ENCODE assay signal across 13 mouse cellular contexts in the genomic region with DNA sequence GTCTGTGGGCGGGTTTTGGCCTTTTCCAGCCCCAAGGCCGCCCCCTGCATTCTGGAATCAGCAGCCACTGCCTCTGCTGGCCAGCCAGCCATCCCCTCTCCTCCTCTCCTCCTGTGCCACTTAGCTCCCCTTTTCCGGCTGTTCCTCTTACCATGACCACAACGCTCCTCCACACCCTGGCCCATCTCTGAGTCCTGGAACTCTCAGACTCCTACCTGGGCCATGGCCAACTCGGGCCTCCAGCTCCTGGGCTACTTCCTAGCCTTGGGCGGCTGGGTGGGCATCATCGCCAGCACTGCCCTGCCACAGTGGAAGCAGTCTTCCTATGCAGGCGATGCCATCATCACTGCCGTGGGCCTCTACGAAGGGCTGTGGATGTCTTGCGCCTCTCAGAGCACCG. TPM values are rescaled to one million over a fixed set of nuclear protein-coding genes. Genes with fewer than 3 reads are reported as not detected.
DNase-seq lines count a peak whose midpoint lies in the region; ATAC-seq lines count a peak whose summit lies in the region.
"Had no signal": no experiment of that assay in that cellular context is flagged by ENCODE, and none has a peak within 500 bp of the region (broad histone marks: within the 10 kb centered on the region; RNA-seq: fewer than 3 reads in every experiment).

A gene (plus strand): TSS at position 64 of the 400 bp plus-strand sequence.

- H3K4me3 ChIP-seq in kidney, embryonic 15.5 days (replicated peaks): peak within 1 kb of the TSS; percentile 14; the same call in 1 of the 2 replicates
- no peak within 1 kb of the TSS for H3K4me3 ChIP-seq in embryonic facial prominence, embryonic 15.5 days (replicated peaks)
- H3K4me3 ChIP-seq in neural tube, embryonic 14.5 days (ENCODE audit: low read depth, low read length): no peak within 1 kb of the TSS

- WGBS in kidney, embryonic 15.5 days: 80% methylated on average over 12 of the region's 12 CpGs
- WGBS in embryonic facial prominence, embryonic 15.5 days: 75% methylated on average over 12 of the region's 12 CpGs
- WGBS in neural tube, embryonic 14.5 days: 81% methylated on average over 12 of the region's 12 CpGs

- no peaks in the 10 kb centered on the region for H3K9me3 ChIP-seq in kidney, embryonic 15.5 days (replicated peaks)
- H3K9me3 ChIP-seq in embryonic facial prominence, embryonic 15.5 days (replicated peaks): no peaks in the 10 kb centered on the region
- H3K9me3 ChIP-seq in neural tube, embryonic 14.5 days (ENCODE audit: control insufficient read depth, low read length): no peaks in the 10 kb centered on the region
- H3K9me3 ChIP-seq: G1E had no signal

- H3K27me3 ChIP-seq in kidney, embryonic 15.5 days: no peaks in the 10 kb centered on the region
- no peaks in the 10 kb centered on the region for H3K27me3 ChIP-seq in embryonic facial prominence, embryonic 15.5 days
- no peaks in the 10 kb centered on the region for H3K27me3 ChIP-seq in neural tube, embryonic 14.5 days (ENCODE audit: control insufficient read depth, insufficient read depth, low read length)

- H3K4me2 ChIP-seq in kidney, embryonic 15.5 days: peak within 1 kb of the TSS; percentile 36
- no peak within 1 kb of the TSS for H3K4me2 ChIP-seq in embryonic facial prominence, embryonic 15.5 days (replicated peaks)
- no peak within 1 kb of the TSS for H3K4me2 ChIP-seq in neural tube, embryonic 14.5 days (ENCODE audit: low read depth, low read length)

- H3K36me3 ChIP-seq in kidney, embryonic 15.5 days: no peaks in the 10 kb centered on the region
- H3K36me3 ChIP-seq in embryonic facial prominence, embryonic 15.5 days: no peaks in the 10 kb centered on the region
- no peaks in the 10 kb centered on the region for H3K36me3 ChIP-seq in neural tube, embryonic 14.5 days (ENCODE audit: control insufficient read depth, insufficient read depth, low read length)
- H3K36me3 ChIP-seq: G1E had no signal

- peaks cover 48% of the 10 kb centered on the region for H3K4me1 ChIP-seq in kidney, embryonic 15.5 days
- H3K4me1 ChIP-seq in embryonic facial prominence, embryonic 15.5 days: peaks cover 20% of the 10 kb centered on the region
- H3K4me1 ChIP-seq in neural tube, embryonic 14.5 days (ENCODE audit: control insufficient read depth, insufficient read depth, low read length): peaks cover 6% of the 10 kb centered on the region

- H3K27ac ChIP-seq in kidney, embryonic 15.5 days: peak within 1 kb of the TSS; percentile 91
- peak within 1 kb of the TSS; percentile 60; the same call in 1 of the 2 replicates for H3K27ac ChIP-seq in embryonic facial prominence, embryonic 15.5 days (replicated peaks)
- peak within 1 kb of the TSS; percentile 45 for H3K27ac ChIP-seq in neural tube, embryonic 14.5 days (ENCODE audit: low read depth, low read length)

- no peak for ATAC-seq in kidney, embryonic 15.5 days (replicated peaks; ENCODE audit: low FRiP score)
- no peak for ATAC-seq in embryonic facial prominence, embryonic 15.5 days (ENCODE audit: insufficient number of reproducible peaks, low FRiP score, low TSS enrichment, low read depth)
- no peak for ATAC-seq in neural tube, embryonic 14.5 days (ENCODE audit: low read depth)

- H3K9ac ChIP-seq in kidney, embryonic 15.5 days: 0 out of 2 replicates have a peak within 1 kb of the TSS, but pooled peaks have one; percentile 26
- no peak within 1 kb of the TSS for H3K9ac ChIP-seq in embryonic facial prominence, embryonic 15.5 days
- no peak within 1 kb of the TSS for H3K9ac ChIP-seq in neural tube, embryonic 14.5 days (replicated peaks; ENCODE audit: low read depth, low read length)

- no peak for DNase-seq in kidney, adult 11 months
- peak; percentile 49 for DNase-seq in kidney, postnatal 10 days
- no peak for DNase-seq in embryo, embryonic 10 days (ENCODE audit: low spot score)
- DNase-seq in frontal cortex, postnatal 14 days (ENCODE audit: low spot score in 2 of 2): no peak
- DNase-seq: gastrocnemius, postnatal 14 days; right cerebral cortex, postnatal 14 days; thymus, postnatal 25 days had no signal

RNA-seq across cellular contexts. Expression of the gene that starts here (rescaled TPM):
- polyA plus RNA-seq in kidney, embryonic 15.5 days (2015; fragmentation: Nextera tagmentation; extraction: Ambion mirVana): 13.3 TPM in 2 replicates
- 0.05 and 0.20 TPM in 2 replicates for polyA plus RNA-seq in embryonic facial prominence, embryonic 15.5 days (2015; fragmentation: Nextera tagmentation; extraction: Ambion mirVana)
- polyA plus RNA-seq in neural tube, embryonic 14.5 days (2014; fragmentation: Nextera tagmentation; extraction: Ambion mirVana): 0.75 and 0.79 TPM in 2 replicates
- polyA plus RNA-seq: G1E; intestine, embryonic 14.5 days; liver, adult 2 months had no signal
